Mouse (Mus musculus): ENCODE data around the gene Enthd1.
"Not testable (repeated sequence)": the region's sequence is repeated elsewhere in the genome, so short reads cannot be mapped to it uniquely, and the experiment has no call there.

Enthd1 gene

GRCm38 (mm10) chr15:80565106-80565665 lies at the start of gene Enthd1:
Enthd1 (minus strand) TSS chr15:80565156.
- no peak for DNase-seq (ENCODE audit: low spot score)

- DNase-seq (ENCODE audit: low spot score), result no peak
Measured at GRCm38 (mm10) chr15:80613904-80614303, 48.9 kb upstream of the Enthd1 start.

GRCm38 (mm10) chr15:80611478-80611877 lies 46.5 kb upstream of the Enthd1 start:
- DNase-seq (ENCODE audit: low spot score), result no peak

- DNase-seq (ENCODE audit: low spot score), result no peak
Measured at GRCm38 (mm10) chr15:80610335-80610734, 45.4 kb upstream of the Enthd1 start.

GRCm38 (mm10) chr15:80607970-80608369 lies 43.0 kb upstream of the Enthd1 start:
- DNase-seq (ENCODE audit: low spot score), result no peak

- no peak for DNase-seq (ENCODE audit: low spot score)
Measured at GRCm38 (mm10) chr15:80604026-80604425, 39.1 kb upstream of the Enthd1 start.

GRCm38 (mm10) chr15:80602487-80602886 lies 37.5 kb upstream of the Enthd1 start:
- DNase-seq (ENCODE audit: low spot score), result no peak

GRCm38 (mm10) chr15:80601456-80601855 lies 36.5 kb upstream of the Enthd1 start:
- no peak for DNase-seq (ENCODE audit: low spot score)

- DNase-seq (ENCODE audit: low spot score), result no peak
Measured at GRCm38 (mm10) chr15:80599843-80600242, 34.9 kb upstream of the Enthd1 start.

- peak; percentile 32 for DNase-seq (ENCODE audit: low spot score)
Measured at GRCm38 (mm10) chr15:80599213-80599750, 34.3 kb upstream of the Enthd1 start.

- no peak for DNase-seq (ENCODE audit: low spot score)
Measured at GRCm38 (mm10) chr15:80598750-80599149, 33.8 kb upstream of the Enthd1 start.

GRCm38 (mm10) chr15:80593877-80594276 lies 28.9 kb upstream of the Enthd1 start:
- no peak for DNase-seq (ENCODE audit: low spot score)

GRCm38 (mm10) chr15:80592737-80593136 lies 27.8 kb upstream of the Enthd1 start:
- DNase-seq (ENCODE audit: low spot score), result no peak

GRCm38 (mm10) chr15:80590641-80591040 lies 25.7 kb upstream of the Enthd1 start:
- DNase-seq (ENCODE audit: low spot score), result no peak

GRCm38 (mm10) chr15:80586296-80586695 lies 21.3 kb upstream of the Enthd1 start:
- no peak for DNase-seq (ENCODE audit: low spot score)

- no peak for DNase-seq (ENCODE audit: low spot score)
Measured at GRCm38 (mm10) chr15:80582581-80583495, 17.9 kb upstream of the Enthd1 start.

GRCm38 (mm10) chr15:80580585-80580984 lies 15.6 kb upstream of the Enthd1 start:
- DNase-seq (ENCODE audit: low spot score), result not testable (repeated sequence)

GRCm38 (mm10) chr15:80579121-80579520 lies 14.2 kb upstream of the Enthd1 start:
- no peak for DNase-seq (ENCODE audit: low spot score)

- no peak for DNase-seq (ENCODE audit: low spot score)
Measured at GRCm38 (mm10) chr15:80577166-80577960, 12.4 kb upstream of the Enthd1 start.

- no peak for DNase-seq (ENCODE audit: low spot score)
Measured at GRCm38 (mm10) chr15:80576415-80576994, 11.5 kb upstream of the Enthd1 start.

GRCm38 (mm10) chr15:80575817-80576370 lies 10.9 kb upstream of the Enthd1 start:
- no peak for DNase-seq (ENCODE audit: low spot score)
